Mouse (Mus musculus) limb, embryonic 11.5 days (tissue): ENCODE measurements around the gene Cby3. TPM values are rescaled to one million over a fixed set of nuclear protein-coding genes. Genes with fewer than 3 reads are reported as not detected.

Experiments
- ATAC-seq: fragments of 200-750 bp; cut with Nextera tagmentation; 2 replicates; pipeline ENCODE4 v1.8.0; 2017; ENCODE audit warnings: low read depth; ENCODE audit not compliant: insufficient number of reproducible peaks, low FRiP score, low TSS enrichment
- DNase-seq: peaks from one replicate; pipeline ENCODE4 v3.0.0-alpha.2; 2015; ENCODE audit warnings: low spot score
- H3K27ac ChIP-seq: fragments of 300-500 bp; sonication (generic); replicated peaks from 2 replicates; pipeline ENCODE4 v1.5.1; 2014; ENCODE audit warnings: low read depth, mild to moderate bottlenecking, low read length
- H3K27me3 ChIP-seq: fragments of 300-500 bp; sonication (generic); 2 replicates; pipeline ENCODE4 v1.6.1; 2014; ENCODE audit warnings: mild to moderate bottlenecking, low read length, mixed read lengths; ENCODE audit not compliant: control insufficient read depth, insufficient read depth
- H3K36me3 ChIP-seq: fragments of 300-500 bp; sonication (generic); 2 replicates; pipeline ENCODE4 v1.6.1; 2014; ENCODE audit warnings: mild to moderate bottlenecking, low read length, moderate library complexity, mixed read lengths; ENCODE audit not compliant: control insufficient read depth, insufficient read depth
- H3K4me1 ChIP-seq: fragments of 300-500 bp; sonication (generic); 2 replicates; pipeline ENCODE4 v1.6.1; 2014; ENCODE audit warnings: low read length, mixed read lengths; ENCODE audit not compliant: control insufficient read depth, insufficient read depth
- H3K4me2 ChIP-seq: fragments of 300-500 bp; sonication (generic); 2 replicates; pipeline ENCODE4 v1.6.1; 2014; ENCODE audit warnings: low read depth, mild to moderate bottlenecking, moderate library complexity; ENCODE audit not compliant: severe bottlenecking
- H3K4me3 ChIP-seq: fragments of 300-500 bp; sonication (generic); 2 replicates; pipeline ENCODE4 v1.5.1; 2014; ENCODE audit warnings: low read depth, low read length
- H3K9ac ChIP-seq: fragments of 300-500 bp; sonication (generic); 2 replicates; pipeline ENCODE4 v1.6.1; 2014; ENCODE audit warnings: mild to moderate bottlenecking, low read length
- H3K9me3 ChIP-seq: fragments of 300-500 bp; sonication (generic); 2 replicates; pipeline ENCODE4 v1.6.1; 2016; ENCODE audit warnings: low read length; ENCODE audit not compliant: control insufficient read depth
- WGBS: fragments of 180-500 bp; shearing (Covaris S2); extraction: QIAGEN DNeasy Blood & Tissue Kit; methylation state at CpG from one replicate; pipeline ENCODE4 v1.1.7; 2014; 5-methylcytosine and 5-hydroxymethylcytosine counted together
- microRNA counts: library from miRNA; unstranded; fragments of <30 nt; microRNA quantifications from one replicate; lab custom pipeline; 2016
- microRNA-seq: library from miRNA; unstranded; fragments of <30 nt; microRNA quantifications from one replicate; pipeline ENCODE4, GENCODE M21; 2016
- polyA plus RNA-seq: library from polyadenylated mRNA; unstranded; fragments of >200 nt; fragmentation: Nextera tagmentation; extraction: Ambion mirVana; gene quantifications from 2 replicates; pipeline ENCODE4 v1.2.1, GENCODE M21; 2014

Gene Cby3
- polyA plus RNA-seq, 1 experiment from 2014 or later, result not detected

DNA sequence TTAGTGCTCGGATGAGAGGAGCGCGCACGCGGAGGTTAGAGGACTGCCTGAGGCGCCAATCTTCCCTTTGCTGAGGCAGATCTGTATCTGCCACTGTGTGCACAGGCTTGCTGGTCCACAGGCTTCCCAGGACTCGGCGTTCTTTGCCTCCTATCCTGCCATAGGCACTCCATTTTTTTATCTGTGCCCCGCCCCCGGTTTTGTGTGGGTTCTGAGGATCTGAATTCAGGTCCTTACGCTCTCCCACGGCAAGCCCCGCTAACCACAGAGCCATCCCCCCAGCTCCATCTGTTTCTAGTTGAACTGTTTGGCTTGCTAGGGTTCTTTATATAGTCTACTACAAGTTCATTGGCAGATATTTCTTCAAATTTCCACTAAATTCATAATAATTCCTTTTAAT lies 44.5 kb downstream of the Cby3 start:
- H3K4me1 ChIP-seq, result no peaks in the 10 kb centered on the region
- no peak overlapping the region for H3K27ac ChIP-seq
- H3K9me3 ChIP-seq, result no peaks in the 10 kb centered on the region
- no peaks in the 10 kb centered on the region for H3K27me3 ChIP-seq
- H3K4me3 ChIP-seq, result no peak overlapping the region
- DNase-seq (no peak), ATAC-seq (no peak)
- H3K4me2 ChIP-seq, result no peak overlapping the region
- WGBS, result 89% methylated on average over 13 of the region's 13 CpGs
- peaks cover 13% of the 10 kb centered on the region for H3K36me3 ChIP-seq
- H3K9ac ChIP-seq, result no peak overlapping the region

DNA sequence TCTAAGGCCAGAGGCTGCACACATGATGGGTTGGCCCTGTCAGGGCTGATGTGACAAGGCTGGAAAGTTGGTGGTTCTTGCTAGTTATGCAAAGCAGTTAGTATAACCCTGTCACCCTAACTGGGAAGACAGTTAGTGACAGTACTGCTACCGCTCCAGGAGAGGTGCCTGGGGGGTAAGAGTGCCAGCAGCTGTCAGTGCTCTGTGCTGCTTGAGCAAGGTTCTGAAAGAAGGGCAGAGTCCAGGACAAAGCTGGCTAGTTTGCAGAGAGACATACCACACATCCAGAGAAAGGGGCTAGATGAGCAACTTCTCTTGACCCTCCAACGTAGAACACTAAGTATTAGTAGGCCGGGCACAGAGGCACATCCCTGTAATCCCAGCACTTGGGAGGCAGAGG lies 48.2 kb downstream of the Cby3 start:
- ATAC-seq (no peak), DNase-seq (no peak)
- no peaks in the 10 kb centered on the region for H3K9me3 ChIP-seq
- no peak overlapping the region for H3K4me3 ChIP-seq
- H3K4me2 ChIP-seq, result no peak overlapping the region
- no peaks in the 10 kb centered on the region for H3K4me1 ChIP-seq
- no peak overlapping the region for H3K9ac ChIP-seq
- H3K36me3 ChIP-seq, result peaks cover 13% of the 10 kb centered on the region
- no peaks in the 10 kb centered on the region for H3K27me3 ChIP-seq
- 94% methylated on average over 3 of the region's 3 CpGs for WGBS
- H3K27ac ChIP-seq, result no peak overlapping the region

DNA sequence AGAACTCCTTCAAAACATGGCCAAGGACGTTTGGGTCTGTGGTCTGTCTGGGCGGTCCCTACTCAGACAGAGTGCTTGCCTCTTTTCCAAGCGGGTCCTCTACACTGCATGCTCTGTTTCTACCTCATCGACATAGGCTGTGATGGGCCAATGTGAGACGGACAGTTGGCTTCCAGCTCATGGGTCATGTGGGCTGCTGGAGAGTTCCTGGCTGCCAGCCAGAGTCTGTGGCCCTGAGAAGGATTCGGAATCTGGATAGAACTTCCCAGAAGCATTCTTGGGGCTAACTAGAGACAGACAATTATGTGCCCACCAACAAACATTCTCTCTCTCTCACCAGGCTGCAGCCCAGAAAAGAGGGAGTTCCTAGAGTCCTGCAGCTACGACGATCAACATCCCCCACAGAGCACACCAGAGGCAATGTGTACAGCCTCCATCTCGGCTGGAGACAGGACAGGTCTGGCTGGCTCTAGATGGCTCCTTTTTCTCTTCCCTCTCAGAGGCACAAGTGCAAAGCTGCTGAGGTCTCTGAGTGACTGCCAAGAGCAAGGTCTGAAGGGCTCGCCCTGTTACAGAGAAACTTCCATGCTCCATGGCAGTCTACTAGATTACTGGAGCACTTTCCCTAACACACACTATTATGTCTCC lies 49.2 kb downstream of the Cby3 start:
- H3K36me3 ChIP-seq, result peaks cover 13% of the 10 kb centered on the region
- DNase-seq (no peak), ATAC-seq (no peak)
- H3K27me3 ChIP-seq, result no peaks in the 10 kb centered on the region
- H3K4me2 ChIP-seq, result no peak overlapping the region
- no peak overlapping the region for H3K27ac ChIP-seq
- no peaks in the 10 kb centered on the region for H3K9me3 ChIP-seq
- H3K4me3 ChIP-seq, result no peak overlapping the region
- 85% methylated on average over 10 of the region's 10 CpGs for WGBS
- H3K9ac ChIP-seq, result no peak overlapping the region
- H3K4me1 ChIP-seq, result no peaks in the 10 kb centered on the region

DNA sequence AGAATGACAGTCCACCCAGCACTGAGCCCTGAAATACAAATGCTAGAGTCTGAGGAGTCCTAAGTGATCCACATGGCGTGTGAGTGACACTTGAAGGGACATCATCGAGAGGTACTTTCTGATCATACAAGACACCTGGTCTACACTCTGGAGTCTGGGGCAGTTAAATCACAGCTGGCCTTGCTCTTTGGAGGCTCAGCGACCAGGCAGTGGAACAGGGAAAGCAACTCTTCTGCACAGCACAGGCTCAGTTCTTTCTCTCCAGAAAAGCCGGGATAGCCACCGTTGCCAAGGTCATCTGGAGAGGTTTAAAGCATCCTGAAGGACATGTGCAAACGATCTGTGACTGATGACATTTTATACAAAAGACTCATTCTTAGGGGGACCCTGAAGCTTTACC lies 53.0 kb downstream of the Cby3 start:
- no peak for DNase-seq
- Histone ChIP-seq H3K4me2 (no peak overlapping the region), H3K36me3 (peaks cover 5% of the 10 kb centered on the region; the same call in 1 of the 2 replicates), H3K9ac (no peak overlapping the region), H3K4me1 (no peaks in the 10 kb centered on the region), H3K27ac (no peak overlapping the region), H3K4me3 (no peak overlapping the region), H3K9me3 (no peaks in the 10 kb centered on the region), H3K27me3 (no peaks in the 10 kb centered on the region)
- ATAC-seq, result no peak
- WGBS, result 83% methylated on average over 6 of the region's 6 CpGs

MicroRNAs encoded within 50 kb of the gene (microRNA counts, 519-probe panel; counts per million panel counts)
- microRNA mmu-miR-804 (lab: Ali Mortazavi, UCI), result 4,011 counts per million, percentile 58 among the panel's probes with 10 or more counts

Small RNAs within 50 kb of the gene (microRNA-seq; reads per million reads assigned to microRNA genes)
- gene Mir804, result not detected

Other genes with a start within 250 kb of the Cby3 start
- gene Tbc1d9b, start 223.1 kb upstream of the Cby3 start, polyA plus RNA-seq, result 29.4 and 34.8 TPM in 2 replicates
- gene Mrnip, start 180.0 kb upstream of the Cby3 start, polyA plus RNA-seq, result 29.8 and 30.9 TPM in 2 replicates
- gene Sqstm1, start 143.6 kb upstream of the Cby3 start, polyA plus RNA-seq, result 133 and 136 TPM in 2 replicates
- 18.4 and 22.1 TPM in 2 replicates for gene Mgat4b, start 143.6 kb upstream of the Cby3 start, polyA plus RNA-seq
- gene Ltc4s, start 115.8 kb upstream of the Cby3 start, polyA plus RNA-seq, result 0.57 TPM in 1 of 2 replicates, not detected in the other
- 14.4 and 14.6 TPM in 2 replicates for gene Maml1, start 62.2 kb upstream of the Cby3 start, polyA plus RNA-seq
- gene Canx, start 28.8 kb upstream of the Cby3 start, polyA plus RNA-seq, result 242 and 250 TPM in 2 replicates
- 809 and 820 TPM in 2 replicates for gene Hnrnph1, start 22.5 kb downstream of the Cby3 start, polyA plus RNA-seq
- 28.1 and 28.6 TPM in 2 replicates for gene Rufy1, start 76.7 kb downstream of the Cby3 start, polyA plus RNA-seq
- gene Adamts2, start 247.6 kb downstream of the Cby3 start, polyA plus RNA-seq, result 0.61 and 1.0 TPM in 2 replicates